Mouse (Mus musculus) adrenal gland, adult (tissue): ENCODE data around the gene Zfp40.

ENCODE experiments used
- DNase-seq, 2 experiments: peaks; one replicate each; pipeline ENCODE4 v3.0.0; 2022 to 2023; ENCODE audit warnings: low spot score in 1 of 2; ENCODE audit not compliant: inconsistent age in 2 of 2

The Zfp40 gene

GRCm38 (mm10) chr17:23192453-23193379 is at the start of gene Zfp40:
TSS of gene Zfp40 (minus strand) at chr17:23193252.
- DNase-seq, result peak; percentile 92 to 96

GRCm38 (mm10) chr17:23218320-23218719 is 25.3 kb upstream of the Zfp40 start:
- no peak for DNase-seq

- DNase-seq, result peak in 1 of 2 experiments; percentile 53
Observed at GRCm38 (mm10) chr17:23199856-23200255, 6.8 kb upstream of the Zfp40 start.

GRCm38 (mm10) chr17:23193441-23193840 is 389 bp upstream of the Zfp40 start:
- DNase-seq, result peak; percentile 57 to 81

GRCm38 (mm10) chr17:23187680-23188079 is 5.4 kb downstream of the Zfp40 start:
- DNase-seq, result peak; percentile 46 to 82
